In the genomic region with DNA sequence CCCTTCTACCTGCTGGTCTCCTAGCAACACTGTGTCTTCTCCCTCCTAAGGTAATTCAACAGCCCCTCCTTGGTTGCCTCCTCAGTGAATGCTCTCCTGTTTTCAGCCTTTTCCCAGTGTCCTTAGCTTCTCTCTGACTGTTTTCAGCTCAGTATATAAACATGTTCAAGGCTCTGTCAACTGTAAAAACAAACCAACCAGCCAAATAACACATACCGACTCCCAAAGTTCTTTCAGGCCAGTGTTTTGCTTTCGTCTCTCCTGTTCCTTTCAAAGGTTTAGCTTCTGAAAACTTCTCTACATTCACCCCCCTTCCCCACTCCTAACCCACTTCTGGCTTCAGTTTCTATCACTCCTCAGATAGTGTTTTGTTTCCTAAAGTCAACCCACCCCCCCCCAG, we compare ENCODE assay signal across 27 mouse cellular contexts.
DNase-seq lines count a peak whose midpoint lies in the region; ATAC-seq and TF ChIP-seq lines count a peak whose summit lies in the region.
"Had no signal": no experiment of that assay in that cellular context is flagged by ENCODE, and none has a peak within 500 bp of the region (broad histone marks: within the 10 kb centered on the region; RNA-seq: fewer than 3 reads in every experiment).

No protein-coding gene starts in this region.

- ATAC-seq in heart, embryonic 11.5 days (replicated peaks; ENCODE audit: insufficient number of reproducible peaks, low FRiP score, low TSS enrichment), result no peak
- peak; percentile 14; the same call in 1 of the 2 replicates for ATAC-seq in liver, postnatal 0 days
- no peak for ATAC-seq in liver, embryonic 12.5 days
- ATAC-seq: forebrain, embryonic 14.5 days; hindbrain, embryonic 16.5 days; midbrain, embryonic 16.5 days had no signal

- no peaks in the 10 kb centered on the region for H3K27me3 ChIP-seq in heart, embryonic 11.5 days (ENCODE audit: control insufficient read depth, insufficient read depth, low read length)
- no peaks in the 10 kb centered on the region for H3K27me3 ChIP-seq in liver, postnatal 0 days (ENCODE audit: insufficient read depth, low read length)
- 0 out of 2 replicates have a peak, but pooled peaks cover 4% of the 10 kb centered on the region for H3K27me3 ChIP-seq in liver, embryonic 12.5 days (replicated peaks)
- H3K27me3 ChIP-seq: embryonic facial prominence, embryonic 15.5 days; liver, embryonic 13.5 days; stomach, embryonic 15.5 days had no signal

- 0 out of 2 replicates have a peak overlapping the region, but pooled peaks have one; percentile 15 for H3K27ac ChIP-seq in heart, embryonic 11.5 days (ENCODE audit: low read depth, low read length)
- H3K27ac ChIP-seq in liver, postnatal 0 days (ENCODE audit: low read depth), result peak overlapping the region; percentile 79
- no peak overlapping the region for H3K27ac ChIP-seq in liver, embryonic 12.5 days
- H3K27ac ChIP-seq: embryonic facial prominence, embryonic 15.5 days; gastrocnemius, adult 2 months; liver, embryonic 13.5 days; stomach, embryonic 15.5 days had no signal

- no peaks in the 10 kb centered on the region for H3K36me3 ChIP-seq in heart, embryonic 11.5 days (ENCODE audit: control insufficient read depth, insufficient read depth, low read length)
- H3K36me3 ChIP-seq in liver, postnatal 0 days (replicated peaks; ENCODE audit: insufficient read depth, low read length), result no peaks in the 10 kb centered on the region
- no peaks in the 10 kb centered on the region for H3K36me3 ChIP-seq in liver, embryonic 12.5 days
- H3K36me3 ChIP-seq: embryonic facial prominence, embryonic 15.5 days; liver, embryonic 13.5 days; stomach, embryonic 15.5 days had no signal

- H3K4me1 ChIP-seq in heart, embryonic 11.5 days (ENCODE audit: control insufficient read depth, insufficient read depth, low read length), result peaks cover 55% of the 10 kb centered on the region
- H3K4me1 ChIP-seq in liver, postnatal 0 days (ENCODE audit: insufficient read depth), result peaks cover 68% of the 10 kb centered on the region
- peaks cover 87% of the 10 kb centered on the region for H3K4me1 ChIP-seq in liver, embryonic 12.5 days

- no peak for TF ChIP-seq CTCF in liver, postnatal 0 days (IDR thresholded peaks at IDR 0.05; ENCODE audit: low read depth)

- H3K4me2 ChIP-seq in heart, embryonic 11.5 days, result no peak overlapping the region; the same call in 1 of the 2 replicates
- no peak overlapping the region for H3K4me2 ChIP-seq in liver, postnatal 0 days (ENCODE audit: low read depth, low read length)
- no peak overlapping the region for H3K4me2 ChIP-seq in liver, embryonic 12.5 days
- H3K4me2 ChIP-seq: embryonic facial prominence, embryonic 15.5 days; lung, embryonic 14.5 days; midbrain, embryonic 11.5 days; stomach, embryonic 15.5 days had no signal

- H3K4me3 ChIP-seq in heart, embryonic 11.5 days (ENCODE audit: low read depth, low read length), result no peak overlapping the region
- H3K4me3 ChIP-seq in liver, postnatal 0 days (ENCODE audit: low read depth, low read length), result no peak overlapping the region
- H3K4me3 ChIP-seq in liver, embryonic 12.5 days, result no peak overlapping the region
- H3K4me3 ChIP-seq: embryonic facial prominence, embryonic 15.5 days; gastrocnemius, adult 2 months; liver, embryonic 13.5 days; stomach, embryonic 15.5 days had no signal

- no peak for TF ChIP-seq EP300 in liver, postnatal 0 days (IDR thresholded peaks at IDR 0.05; ENCODE audit: low read depth)

- WGBS in heart, embryonic 11.5 days (ENCODE audit: insufficient replicate concordance), result 27% methylated on average over 2 of the region's 2 CpGs
- 50% methylated on average over 2 of the region's 2 CpGs for WGBS in liver, postnatal 0 days (ENCODE audit: insufficient replicate concordance)
- 47% methylated on average over 2 of the region's 2 CpGs for WGBS in liver, embryonic 12.5 days (ENCODE audit: insufficient replicate concordance)

- no peaks in the 10 kb centered on the region for H3K9me3 ChIP-seq in heart, embryonic 11.5 days (replicated peaks; ENCODE audit: control insufficient read depth, low read length)
- no peaks in the 10 kb centered on the region for H3K9me3 ChIP-seq in liver, postnatal 0 days (ENCODE audit: low read length)
- no peaks in the 10 kb centered on the region for H3K9me3 ChIP-seq in liver, embryonic 12.5 days (replicated peaks)
- H3K9me3 ChIP-seq: embryonic facial prominence, embryonic 15.5 days; liver, embryonic 13.5 days; stomach, embryonic 15.5 days had no signal

- intact Hi-C loops in heart, postnatal 10 days (cut with DNase I), result no loop called here
- intact Hi-C loops in left cerebral cortex, postnatal 25 days (cut with DNase I), result no loop called here

- H3K9ac ChIP-seq in heart, embryonic 11.5 days (ENCODE audit: low read depth, low read length), result 0 out of 2 replicates have a peak overlapping the region, but pooled peaks have one; percentile 22
- no peak overlapping the region for H3K9ac ChIP-seq in liver, postnatal 0 days (replicated peaks)
- no peak overlapping the region for H3K9ac ChIP-seq in liver, embryonic 12.5 days
- H3K9ac ChIP-seq: embryonic facial prominence, embryonic 15.5 days; lung, embryonic 14.5 days; stomach, embryonic 15.5 days had no signal

- DNase-seq in heart, postnatal 10 days, result no peak
- DNase-seq in liver, postnatal 0 days, result no peak
- DNase-seq in R1 (ENCODE audit: low read depth, low spot score), result peak; percentile 85
- no peak for DNase-seq in left cerebral cortex, postnatal 25 days (ENCODE audit: low spot score in 2 of 2)
- DNase-seq: B cell, adult 2 months; cerebellum, adult 8-10 months; cerebellum, postnatal 25 days; embryo, embryonic 11 days; gastrocnemius, adult 2 months; gastrocnemius, postnatal 36 days; kidney, adult 18-20 months; kidney, postnatal 10 days; layer of hippocampus, adult 9-11 months; liver, embryonic 13.5 days; lung, embryonic 14.5 days; lung, postnatal 36 days; right cerebral cortex, postnatal 25 days; thymus, adult 18-20 months; thymus, postnatal 25 days had no signal
